Mouse (Mus musculus) limb, embryonic 12.5 days (tissue): ENCODE results near the gene B230217C12Rik. TPM values are rescaled to one million over a fixed set of nuclear protein-coding genes. Genes with fewer than 3 reads are reported as not detected.

ENCODE experiments used
- ATAC-seq: fragments of 200-750 bp; cut with Nextera tagmentation; 2 replicates; pipeline ENCODE4 v1.8.0; 2017; ENCODE audit warnings: low read depth, moderate TSS enrichment; ENCODE audit not compliant: insufficient number of reproducible peaks, insufficient read depth, low FRiP score, low TSS enrichment
- H3K27ac ChIP-seq: fragments of 300-500 bp; sonication (generic); 2 replicates; pipeline ENCODE4 v1.5.1; 2016; ENCODE audit warnings: mild to moderate bottlenecking, moderate library complexity
- H3K27me3 ChIP-seq: fragments of 300-500 bp; sonication (generic); 2 replicates; pipeline ENCODE4 v1.6.1; 2016; ENCODE audit warnings: mild to moderate bottlenecking, moderate library complexity
- H3K36me3 ChIP-seq: fragments of 300-500 bp; sonication (generic); 2 replicates; pipeline ENCODE4 v1.6.1; 2016; ENCODE audit warnings: mild to moderate bottlenecking, moderate library complexity
- H3K4me1 ChIP-seq: fragments of 300-500 bp; sonication (generic); replicated peaks from 2 replicates; pipeline ENCODE4 v1.6.1; 2016
- H3K4me2 ChIP-seq: fragments of 300-500 bp; sonication (generic); 2 replicates; pipeline ENCODE4 v1.6.1; 2016; ENCODE audit warnings: mild to moderate bottlenecking, moderate library complexity
- H3K4me3 ChIP-seq: fragments of 300-500 bp; sonication (generic); replicated peaks from 2 replicates; pipeline ENCODE4 v1.5.1; 2016; ENCODE audit warnings: mild to moderate bottlenecking
- H3K9ac ChIP-seq: fragments of 300-500 bp; sonication (generic); replicated peaks from 2 replicates; pipeline ENCODE4 v1.6.1; 2016; ENCODE audit warnings: mild to moderate bottlenecking, moderate library complexity
- H3K9me3 ChIP-seq: fragments of 300-500 bp; sonication (generic); 2 replicates; pipeline ENCODE4 v1.6.1; 2016; ENCODE audit warnings: mild to moderate bottlenecking, moderate library complexity
- WGBS: fragments of 180-500 bp; shearing (Covaris S2); methylation state at CpG from one replicate; pipeline ENCODE4 v1.1.7; 2016; 5-methylcytosine and 5-hydroxymethylcytosine counted together
- polyA plus RNA-seq: library from polyadenylated mRNA; unstranded; fragments of >200 nt; fragmentation: Nextera tagmentation; extraction: Ambion mirVana; gene quantifications from 2 replicates; pipeline ENCODE4 v1.2.1, GENCODE M21; 2016

Gene B230217C12Rik
- polyA plus RNA-seq, 1 experiment from 2014 or later, result 13.2 TPM

DNA sequence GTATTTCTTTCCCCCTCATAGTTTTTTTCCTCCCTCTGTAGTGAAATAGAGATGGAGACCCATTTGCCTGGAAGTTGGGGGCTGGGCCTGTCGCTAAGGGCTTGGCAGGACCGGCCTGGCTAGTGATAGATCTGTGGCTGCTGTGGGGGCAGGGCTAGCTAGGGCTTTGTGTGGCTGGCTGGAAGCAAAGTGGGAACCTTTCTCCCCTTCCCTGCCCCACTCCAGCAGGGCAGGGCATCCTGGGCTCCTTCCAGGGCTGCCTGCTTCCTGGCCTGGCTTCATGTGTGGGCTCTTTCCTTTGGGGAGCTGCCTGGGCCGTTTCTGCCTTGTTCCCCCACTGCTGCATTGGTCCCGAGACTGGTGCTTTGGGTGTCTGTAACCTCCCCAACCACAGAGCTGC lies 22.0 kb upstream of the B230217C12Rik start:
- Histone ChIP-seq H3K27me3 (no peaks in the 10 kb centered on the region), H3K36me3 (peaks cover 96% of the 10 kb centered on the region), H3K4me3 (no peak overlapping the region), H3K4me2 (peak overlapping the region; percentile 4; the same call in 1 of the 2 replicates), H3K9me3 (no peaks in the 10 kb centered on the region), H3K9ac (0 out of 2 replicates have a peak overlapping the region, but pooled peaks have one; percentile 19), H3K4me1 (peaks cover 47% of the 10 kb centered on the region), H3K27ac (peak overlapping the region; percentile 87)
- WGBS, result 14% methylated on average over 4 of the region's 4 CpGs
- ATAC-seq, result no peak

DNA sequence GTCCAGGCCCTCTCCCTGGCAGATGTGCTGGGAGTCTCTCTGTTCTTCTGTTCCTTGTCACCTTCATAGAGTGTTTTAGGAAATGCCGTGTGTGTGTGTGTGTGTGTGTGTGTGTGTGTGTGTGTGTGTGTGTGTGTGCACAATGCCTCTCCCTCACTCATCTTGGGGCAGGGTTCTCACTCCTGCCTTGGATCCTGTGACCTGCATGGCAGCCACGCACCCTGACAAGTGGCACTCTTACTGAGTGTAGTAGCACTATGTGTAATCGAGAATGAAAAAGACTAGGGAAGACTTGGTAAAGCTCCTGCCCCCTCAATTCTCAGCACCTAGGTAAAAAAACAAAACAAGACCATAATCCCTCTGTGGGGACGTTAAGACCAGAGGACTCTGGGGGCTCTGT lies 21.5 kb upstream of the B230217C12Rik start:
- Histone ChIP-seq H3K4me2 (no peak overlapping the region), H3K4me3 (no peak overlapping the region), H3K27me3 (no peaks in the 10 kb centered on the region), H3K4me1 (peaks cover 47% of the 10 kb centered on the region), H3K9me3 (no peaks in the 10 kb centered on the region), H3K36me3 (peaks cover 96% of the 10 kb centered on the region), H3K27ac (peak overlapping the region; percentile 87), H3K9ac (no peak overlapping the region)
- WGBS, result 59% methylated on average over 4 of the region's 4 CpGs
- no peak for ATAC-seq

DNA sequence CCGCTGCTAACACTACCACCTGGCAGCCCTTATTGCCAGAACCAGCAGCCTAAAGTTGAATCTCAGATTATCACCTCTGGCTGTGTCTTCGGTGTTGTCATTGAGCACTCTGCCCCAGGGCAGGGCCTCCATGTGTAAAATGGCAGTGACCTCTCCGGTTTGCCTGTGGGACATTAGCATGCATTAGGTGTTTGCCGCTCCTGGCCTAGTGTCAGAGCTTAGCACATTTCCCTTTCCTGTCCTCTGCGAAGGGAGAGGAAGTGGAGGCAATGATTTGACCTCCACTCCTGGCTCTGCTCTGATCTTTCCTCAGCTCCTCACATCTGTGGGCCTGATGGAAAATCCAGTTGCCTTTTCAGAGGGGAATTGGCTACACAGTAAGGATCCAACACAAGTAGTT lies 20.7 kb upstream of the B230217C12Rik start:
- peaks cover 43% of the 10 kb centered on the region for H3K4me1 ChIP-seq

DNA sequence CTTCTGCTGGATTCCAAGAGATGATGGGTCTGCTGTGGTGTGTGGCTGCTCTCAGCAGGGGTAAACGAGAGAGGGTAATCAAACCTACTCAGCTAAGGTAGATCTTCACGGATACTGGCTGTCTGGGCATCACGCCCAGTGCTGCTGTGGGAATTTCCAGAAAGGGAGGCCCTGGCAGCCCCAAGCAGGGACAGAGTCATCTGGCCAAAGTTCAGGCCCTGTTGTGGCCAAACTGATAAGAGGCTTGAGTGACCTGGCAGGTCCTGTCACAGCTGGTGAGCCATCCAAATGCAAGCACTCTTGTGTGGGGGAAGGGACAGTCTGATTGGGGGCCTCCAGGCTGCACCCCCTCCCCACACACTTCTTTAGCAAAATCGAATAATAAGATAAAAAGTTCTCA lies 19.7 kb upstream of the B230217C12Rik start:
- ATAC-seq, result no peak
- H3K4me1 ChIP-seq, result peaks cover 34% of the 10 kb centered on the region

More for the DNA sequence above, 20.7 kb upstream of the B230217C12Rik start:
- H3K27ac ChIP-seq, result no peak overlapping the region
- peaks cover 96% of the 10 kb centered on the region for H3K36me3 ChIP-seq
- no peak for ATAC-seq
- no peaks in the 10 kb centered on the region for H3K9me3 ChIP-seq
- H3K4me2 ChIP-seq, result no peak overlapping the region
- H3K27me3 ChIP-seq, result no peaks in the 10 kb centered on the region
- no peak overlapping the region for H3K9ac ChIP-seq
- no peak overlapping the region for H3K4me3 ChIP-seq
- 56% methylated on average over 5 of the region's 5 CpGs for WGBS

DNA sequence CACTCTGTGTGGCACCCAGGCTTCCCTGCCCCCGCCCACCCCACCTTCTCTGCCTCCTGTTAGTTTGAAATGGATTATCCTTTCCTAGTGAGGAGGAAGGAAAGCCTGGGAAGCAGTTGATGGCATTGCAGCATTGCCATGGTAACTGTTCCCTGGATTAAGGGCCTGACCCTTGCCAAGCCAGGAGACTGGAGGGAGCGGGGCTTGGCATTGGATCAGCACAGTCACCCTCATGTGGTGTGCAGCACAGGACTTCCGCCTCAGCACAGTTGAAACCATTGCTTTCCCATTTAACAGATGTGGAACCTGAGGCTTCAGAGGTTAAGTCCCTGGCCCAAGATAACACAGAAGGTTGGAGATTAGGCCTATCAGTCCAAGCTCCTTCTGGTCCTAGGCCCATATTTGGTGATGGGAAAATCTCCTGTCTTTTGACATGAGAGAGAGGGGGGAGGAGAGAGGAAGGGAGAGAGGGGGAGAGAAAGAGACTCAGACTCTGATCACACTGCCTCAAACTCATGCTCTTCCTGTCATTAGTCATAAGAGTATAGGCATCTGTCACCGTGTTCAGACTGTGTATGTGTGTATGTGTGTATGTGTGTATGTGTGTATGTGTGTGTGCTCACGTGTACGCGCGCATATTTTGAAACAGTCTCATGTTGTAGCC lies 19.0 kb upstream of the B230217C12Rik start:
- 92% methylated on average over 8 of the region's 8 CpGs for WGBS

More for the DNA sequence above, 19.7 kb upstream of the B230217C12Rik start:
- H3K27me3 ChIP-seq, result no peaks in the 10 kb centered on the region
- WGBS, result 83% methylated on average over 4 of the region's 4 CpGs
- H3K4me3 ChIP-seq, result no peak overlapping the region
- no peak overlapping the region for H3K9ac ChIP-seq
- no peaks in the 10 kb centered on the region for H3K9me3 ChIP-seq
- no peak overlapping the region for H3K4me2 ChIP-seq
- H3K27ac ChIP-seq, result no peak overlapping the region
- H3K36me3 ChIP-seq, result peaks cover 96% of the 10 kb centered on the region

DNA sequence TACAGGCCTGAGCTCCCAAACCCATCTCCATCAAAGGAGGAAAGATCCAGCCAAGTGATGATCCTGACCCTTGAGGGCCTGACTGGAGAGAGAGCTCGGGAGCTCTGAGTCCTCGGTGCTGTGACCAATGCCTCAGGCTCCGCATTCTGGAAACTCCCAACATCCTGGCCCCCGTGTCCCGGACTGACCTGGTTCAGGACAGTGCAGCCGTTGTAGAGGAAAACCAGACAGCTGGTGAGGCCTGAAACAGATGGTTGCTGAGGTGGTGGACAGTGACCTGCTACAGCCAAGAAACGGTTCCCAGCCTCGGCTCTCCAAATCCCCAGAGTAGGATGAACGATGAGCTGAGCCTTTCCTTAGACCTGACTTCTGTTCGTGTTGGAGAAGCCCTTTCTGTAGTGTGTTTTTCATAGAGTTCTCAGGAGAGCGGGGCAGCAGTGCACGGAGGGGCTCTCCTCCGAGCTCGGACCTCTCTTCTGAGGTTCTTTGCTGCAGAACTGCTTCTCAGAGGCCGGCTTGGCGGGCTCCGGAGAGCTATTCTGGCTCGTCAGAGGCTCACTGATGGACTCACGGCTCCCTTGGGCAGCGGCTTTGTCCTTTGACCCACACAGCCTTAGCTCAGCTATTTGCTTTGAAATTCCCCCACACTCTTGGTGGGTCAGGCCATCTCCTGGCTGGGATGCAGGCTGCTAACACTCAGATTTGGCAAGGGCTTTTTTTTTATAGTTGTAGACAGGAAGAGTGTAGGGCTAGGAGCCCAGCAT lies 17.6 kb upstream of the B230217C12Rik start:
- 78% methylated on average over 20 of the region's 20 CpGs for WGBS
- H3K27ac ChIP-seq, result no peak overlapping the region

More for the DNA sequence above, 19.0 kb upstream of the B230217C12Rik start:
- H3K36me3 ChIP-seq, result peaks cover 96% of the 10 kb centered on the region
- H3K27me3 ChIP-seq, result no peaks in the 10 kb centered on the region
- H3K9me3 ChIP-seq, result no peaks in the 10 kb centered on the region
- peaks cover 27% of the 10 kb centered on the region for H3K4me1 ChIP-seq
- no peak overlapping the region for H3K4me3 ChIP-seq
- no peak overlapping the region for H3K27ac ChIP-seq
- ATAC-seq, result no peak
- H3K4me2 ChIP-seq, result no peak overlapping the region
- no peak overlapping the region for H3K9ac ChIP-seq

DNA sequence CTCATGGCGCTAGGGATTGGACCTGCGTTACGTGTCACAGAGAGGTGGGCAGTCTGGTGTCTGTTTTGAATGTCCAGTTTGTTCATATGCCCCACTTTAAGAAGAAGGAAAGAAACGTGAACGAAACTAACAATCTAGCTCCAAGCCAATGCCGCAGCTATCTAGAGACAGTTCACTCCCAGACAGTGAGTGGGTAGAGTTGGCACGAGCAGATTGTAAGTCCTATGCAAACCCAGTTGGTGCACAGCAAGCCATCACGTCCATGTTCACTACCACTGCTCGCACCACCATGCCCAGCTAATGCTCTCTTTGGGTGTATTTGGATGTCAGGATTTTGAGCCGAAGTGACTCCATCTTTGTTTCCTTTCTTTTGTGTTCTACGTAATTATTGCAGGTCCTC lies 16.4 kb upstream of the B230217C12Rik start:
- Histone ChIP-seq H3K9ac (no peak overlapping the region), H3K9me3 (no peaks in the 10 kb centered on the region), H3K4me1 (peaks cover under 1% of the 10 kb centered on the region; the same call in 1 of the 2 replicates), H3K27ac (no peak overlapping the region), H3K4me2 (no peak overlapping the region), H3K36me3 (peaks cover 99% of the 10 kb centered on the region), H3K4me3 (no peak overlapping the region), H3K27me3 (no peaks in the 10 kb centered on the region)
- ATAC-seq, result no peak
- 95% methylated on average over 11 of the region's 11 CpGs for WGBS

More for the DNA sequence above, 17.6 kb upstream of the B230217C12Rik start:
- H3K4me1 ChIP-seq, result peaks cover 12% of the 10 kb centered on the region
- H3K4me3 ChIP-seq, result no peak overlapping the region
- no peak overlapping the region for H3K4me2 ChIP-seq
- no peak for ATAC-seq
- H3K36me3 ChIP-seq, result peaks cover 98% of the 10 kb centered on the region
- H3K9ac ChIP-seq, result no peak overlapping the region
- H3K9me3 ChIP-seq, result no peaks in the 10 kb centered on the region
- no peaks in the 10 kb centered on the region for H3K27me3 ChIP-seq

DNA sequence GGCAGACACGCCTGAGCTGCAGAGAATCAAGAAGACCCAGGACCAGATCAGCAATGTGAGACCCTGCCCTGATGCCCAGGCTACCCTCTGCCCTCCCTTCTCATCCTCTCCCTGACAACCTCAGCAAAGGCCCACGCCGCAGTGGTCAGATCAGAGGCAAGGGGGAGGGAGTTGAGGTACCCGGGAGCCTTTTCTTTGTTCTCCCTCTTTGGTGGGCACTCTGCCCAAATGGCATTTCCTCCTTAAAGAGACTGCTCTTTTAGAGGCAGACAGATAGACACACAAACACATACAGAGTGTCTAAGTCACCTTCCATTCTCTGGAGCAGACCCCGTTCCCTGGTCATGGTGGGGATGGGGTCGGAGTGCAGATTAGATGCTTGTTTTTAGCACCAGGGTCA lies 15.7 kb upstream of the B230217C12Rik start:
- no peak overlapping the region for H3K9ac ChIP-seq
- no peak overlapping the region for H3K4me2 ChIP-seq
- peaks cover 99% of the 10 kb centered on the region for H3K36me3 ChIP-seq
- H3K27me3 ChIP-seq, result no peaks in the 10 kb centered on the region
- WGBS, result 72% methylated on average over 6 of the region's 6 CpGs
- H3K4me1 ChIP-seq, result no peaks in the 10 kb centered on the region
- H3K9me3 ChIP-seq, result no peaks in the 10 kb centered on the region
- no peak for ATAC-seq
- no peak overlapping the region for H3K4me3 ChIP-seq
- no peak overlapping the region for H3K27ac ChIP-seq

DNA sequence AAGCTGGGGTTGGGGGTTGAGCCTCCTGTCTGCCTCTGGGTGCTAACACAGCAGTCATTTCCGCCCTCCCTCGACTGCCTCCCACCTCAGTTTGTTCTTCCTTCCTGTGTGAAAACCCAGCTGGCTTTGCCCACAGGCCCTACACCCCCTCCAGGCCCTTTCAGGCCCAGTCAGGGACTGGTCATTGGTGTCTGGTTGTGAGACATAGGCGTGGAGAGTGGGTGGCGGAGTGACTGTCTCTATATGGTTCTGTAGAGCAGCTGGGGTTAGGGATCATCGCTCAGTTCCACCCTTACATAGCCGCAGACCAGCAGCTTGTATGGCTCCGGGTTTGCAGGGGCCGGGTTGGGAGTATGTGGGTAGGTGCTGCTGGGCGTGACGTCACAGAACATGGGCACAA lies 15.3 kb upstream of the B230217C12Rik start:
- no peak for ATAC-seq
- WGBS, result 80% methylated on average over 10 of the region's 10 CpGs
- no peak overlapping the region for H3K4me3 ChIP-seq
- no peaks in the 10 kb centered on the region for H3K9me3 ChIP-seq
- peaks cover 99% of the 10 kb centered on the region for H3K36me3 ChIP-seq
- no peak overlapping the region for H3K27ac ChIP-seq
- H3K4me1 ChIP-seq, result no peaks in the 10 kb centered on the region
- H3K9ac ChIP-seq, result no peak overlapping the region; the same call in 1 of the 2 replicates
- H3K4me2 ChIP-seq, result no peak overlapping the region
- no peaks in the 10 kb centered on the region for H3K27me3 ChIP-seq

DNA sequence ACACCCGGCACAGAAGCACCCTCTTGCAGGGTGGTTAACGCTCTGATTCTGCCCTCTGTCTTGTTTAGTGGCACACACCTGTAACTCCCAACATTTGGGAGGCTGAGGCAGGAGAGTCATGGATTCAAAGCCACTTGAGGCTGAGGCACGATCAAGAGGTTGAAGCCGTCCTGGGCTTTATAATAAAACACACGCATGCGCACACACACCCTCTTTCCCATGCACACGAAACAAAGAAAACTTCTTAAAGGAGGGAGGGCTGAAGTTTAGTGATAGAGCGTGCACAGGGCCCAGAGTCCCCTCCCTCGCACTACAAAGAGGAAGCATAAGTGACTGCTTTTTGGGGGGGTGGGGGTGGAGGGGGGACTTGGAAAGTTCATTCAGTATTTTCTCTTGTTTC lies 14.6 kb upstream of the B230217C12Rik start:
- H3K27me3 ChIP-seq, result no peaks in the 10 kb centered on the region
- no peaks in the 10 kb centered on the region for H3K4me1 ChIP-seq
- no peak for ATAC-seq
- H3K4me3 ChIP-seq, result no peak overlapping the region
- H3K9ac ChIP-seq, result no peak overlapping the region
- WGBS, result 91% methylated on average over 9 of the region's 9 CpGs
- no peak overlapping the region for H3K27ac ChIP-seq
- H3K4me2 ChIP-seq, result no peak overlapping the region
- peaks cover 99% of the 10 kb centered on the region for H3K36me3 ChIP-seq
- no peaks in the 10 kb centered on the region for H3K9me3 ChIP-seq

DNA sequence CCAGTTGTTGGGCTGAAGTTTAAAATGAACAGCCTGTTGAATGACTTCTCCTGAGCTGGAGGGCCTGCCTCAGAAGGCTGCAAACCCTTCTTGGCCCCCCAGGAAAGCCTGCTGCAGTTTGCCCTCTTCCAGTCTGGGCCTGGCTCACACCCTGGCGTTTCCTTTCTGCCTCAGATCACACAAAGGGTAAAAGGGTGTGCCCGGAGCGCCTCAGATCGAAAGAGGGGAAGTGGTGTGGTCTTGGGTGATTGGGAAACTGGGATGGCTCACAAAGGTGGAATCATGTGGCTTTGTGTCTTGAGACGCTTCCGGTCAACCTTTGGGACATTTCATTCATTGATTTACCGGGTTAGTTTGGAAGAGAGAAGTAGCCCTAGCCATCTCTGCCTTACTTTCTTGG lies 14.2 kb upstream of the B230217C12Rik start:
- H3K9me3 ChIP-seq, result no peaks in the 10 kb centered on the region
- WGBS, result 84% methylated on average over 7 of the region's 7 CpGs
- no peaks in the 10 kb centered on the region for H3K27me3 ChIP-seq
- no peak for ATAC-seq
- no peak overlapping the region for H3K4me3 ChIP-seq
- H3K27ac ChIP-seq, result no peak overlapping the region
- no peaks in the 10 kb centered on the region for H3K4me1 ChIP-seq
- no peak overlapping the region for H3K4me2 ChIP-seq
- no peak overlapping the region for H3K9ac ChIP-seq
- H3K36me3 ChIP-seq, result peaks cover 97% of the 10 kb centered on the region
